Mouse (Mus musculus): ENCODE data around the gene 2510039O18Rik. TPM values are rescaled to one million over a fixed set of nuclear protein-coding genes. Genes with fewer than 3 reads are reported as not detected.

Gene 2510039O18Rik
- polyA plus RNA-seq, 1 experiment from 2014 or later, result 26.7 TPM

Other genes with a start within 250 kb of the 2510039O18Rik start
- gene Zfp534, start 238.3 kb upstream of the 2510039O18Rik start, polyA plus RNA-seq (2016; fragmentation: Nextera tagmentation; extraction: Ambion mirVana), result not detected in 2 replicates
- gene Zfp984, start 131.1 kb upstream of the 2510039O18Rik start, polyA plus RNA-seq (2016; fragmentation: Nextera tagmentation; extraction: Ambion mirVana), result 6.6 TPM in 2 replicates
- gene Zfp933, start 92.5 kb upstream of the 2510039O18Rik start, polyA plus RNA-seq (2016; fragmentation: Nextera tagmentation; extraction: Ambion mirVana), result 5.9 and 6.3 TPM in 2 replicates
- 45.2 and 46.1 TPM in 2 replicates for gene Miip, start 72.1 kb upstream of the 2510039O18Rik start, polyA plus RNA-seq (2016; fragmentation: Nextera tagmentation; extraction: Ambion mirVana)
- gene Fv1, start 71.9 kb upstream of the 2510039O18Rik start, polyA plus RNA-seq (2016; fragmentation: Nextera tagmentation; extraction: Ambion mirVana), result 13.5 and 13.8 TPM in 2 replicates
- 69.7 and 73.1 TPM in 2 replicates for gene Mfn2, start 36.2 kb upstream of the 2510039O18Rik start, polyA plus RNA-seq (2016; fragmentation: Nextera tagmentation; extraction: Ambion mirVana)
- 41.7 and 46.3 TPM in 2 replicates for gene Plod1, start 4.1 kb upstream of the 2510039O18Rik start, polyA plus RNA-seq (2016; fragmentation: Nextera tagmentation; extraction: Ambion mirVana)
- gene Nppb, start 44.9 kb downstream of the 2510039O18Rik start, polyA plus RNA-seq (2016; fragmentation: Nextera tagmentation; extraction: Ambion mirVana), result 0.57 TPM in 1 of 2 replicates, not detected in the other
- gene Nppa, start 59.8 kb downstream of the 2510039O18Rik start, polyA plus RNA-seq (2016; fragmentation: Nextera tagmentation; extraction: Ambion mirVana), result 1.6 and 1.9 TPM in 2 replicates
- 27.5 and 28.7 TPM in 2 replicates for gene Clcn6, start 97.9 kb downstream of the 2510039O18Rik start, polyA plus RNA-seq (2016; fragmentation: Nextera tagmentation; extraction: Ambion mirVana)
- 34.5 and 34.9 TPM in 2 replicates for gene Mthfr, start 98.2 kb downstream of the 2510039O18Rik start, polyA plus RNA-seq (2016; fragmentation: Nextera tagmentation; extraction: Ambion mirVana)
- 10.3 and 11.9 TPM in 2 replicates for gene Agtrap, start 147.1 kb downstream of the 2510039O18Rik start, polyA plus RNA-seq (2016; fragmentation: Nextera tagmentation; extraction: Ambion mirVana)
- gene Mad2l2, start 189.5 kb downstream of the 2510039O18Rik start, polyA plus RNA-seq (2016; fragmentation: Nextera tagmentation; extraction: Ambion mirVana), result 85.5 and 89.9 TPM in 2 replicates
- 11.6 and 12.8 TPM in 2 replicates for gene Draxin, start 189.8 kb downstream of the 2510039O18Rik start, polyA plus RNA-seq (2016; fragmentation: Nextera tagmentation; extraction: Ambion mirVana)
- 15.2 and 15.9 TPM in 2 replicates for gene Fbxo6, start 211.2 kb downstream of the 2510039O18Rik start, polyA plus RNA-seq (2016; fragmentation: Nextera tagmentation; extraction: Ambion mirVana)
- 77.6 and 80.6 TPM in 2 replicates for gene Fbxo44, start 219.6 kb downstream of the 2510039O18Rik start, polyA plus RNA-seq (2016; fragmentation: Nextera tagmentation; extraction: Ambion mirVana)
- gene Fbxo2, start 219.7 kb downstream of the 2510039O18Rik start, polyA plus RNA-seq (2016; fragmentation: Nextera tagmentation; extraction: Ambion mirVana), result 3.3 and 10.9 TPM in 2 replicates